Mouse (Mus musculus): ENCODE results near the gene Kcnq1. TPM values are rescaled to one million over a fixed set of nuclear protein-coding genes. Genes with fewer than 3 reads are reported as not detected.

Kcnq1 gene
- total and polyA plus RNA-seq, 3 experiments, result not detected

GRCm38 (mm10) chr7:143169371-143169770 is 63.2 kb downstream of the Kcnq1 start:
- H3K36me3 ChIP-seq (replicated peaks in 1 of 2; ENCODE audit: control insufficient read depth in 1 of 2, insufficient read depth in 1 of 2, low read length in 1 of 2), result no peaks in the 10 kb centered on the region
- no peak for DNase-seq (ENCODE audit: extremely low read depth)
- H3K4me1 ChIP-seq (ENCODE audit: control insufficient read depth in 1 of 2, insufficient read depth in 2 of 2), result peaks cover 11 to 14% of the 10 kb centered on the region in 2 experiments; a peak in 3 of 4 replicates
- no peak overlapping the region for H3K27ac ChIP-seq (ENCODE audit: insufficient read depth, low read depth)
- H3K27me3 ChIP-seq (replicated peaks), result peaks cover 82% of the 10 kb centered on the region
- H3K79me2 ChIP-seq (replicated peaks; ENCODE audit: control insufficient read depth, extremely low read depth, insufficient read depth, poor library complexity, severe bottlenecking), result no peaks in the 10 kb centered on the region
- no peaks in the 10 kb centered on the region for H3K9me3 ChIP-seq (replicated peaks; ENCODE audit: low read length)
- no peak overlapping the region for H3K4me2 ChIP-seq (ENCODE audit: insufficient read depth, low read depth, poor library complexity, severe bottlenecking)
- H3K4me3 ChIP-seq (replicated peaks in 1 of 3; ENCODE audit: low read depth in 2 of 3, low read length in 2 of 3, poor library complexity in 1 of 3), result no peak overlapping the region
- H3K9ac ChIP-seq (ENCODE audit: insufficient read depth, low read depth), result no peak overlapping the region
- dilution Hi-C loops (cut with MboI; ENCODE audit: extremely low pct_ligation_motif_present, extremely low pct_unique_long_range_greater_than_20kb, low sequenced_read_pairs) (no loop called here), in situ Hi-C loops (cut with MboI; ENCODE audit: low pct_ligation_motif_present, low pct_unique_long_range_greater_than_20kb, low sequenced_read_pairs) (no loop called here)
- TF ChIP-seq HCFC1 (IDR thresholded peaks at IDR 0.05; ENCODE audit: low read depth, low read length) (no peak), SIN3A (IDR thresholded peaks at IDR 0.05; ENCODE audit: low read length) (no peak), SMC3 (IDR thresholded peaks at IDR 0.05; ENCODE audit: low read depth, low read length) (no peak), NRF1 (IDR thresholded peaks at IDR 0.05; ENCODE audit: low read depth, low read length) (no peak), ZMIZ1 (IDR thresholded peaks at IDR 0.05; ENCODE audit: low read depth, low read length) (no peak), PAX5 (IDR thresholded peaks at IDR 0.05; ENCODE audit: low read length) (no peak), TCF12 (IDR thresholded peaks at IDR 0.05; ENCODE audit: low read depth, low read length) (no peak), IRF4 (IDR thresholded peaks at IDR 0.05; ENCODE audit: low read depth, low read length) (no peak), ZNF384 (IDR thresholded peaks at IDR 0.05; ENCODE audit: low read depth, low read length) (no peak), ZKSCAN1 (IDR thresholded peaks at IDR 0.05; ENCODE audit: borderline replicate concordance, low read depth, low read length) (no peak), USF1 (IDR thresholded peaks at IDR 0.05; ENCODE audit: low read depth, low read length) (no peak), ELF1 (IDR thresholded peaks at IDR 0.05; ENCODE audit: low read depth, low read length) (no peak), BHLHE40 (IDR thresholded peaks at IDR 0.05; ENCODE audit: low read depth, low read length) (no peak), RCOR1 (conservative IDR thresholded peaks at IDR 0.05; ENCODE audit: low read depth, low read length) (no peak), USF2 (conservative IDR thresholded peaks at IDR 0.05; ENCODE audit: low read depth, low read length) (no peak), UBTF (IDR thresholded peaks at IDR 0.05; ENCODE audit: low read depth, low read length) (no peak), MXI1 (IDR thresholded peaks at IDR 0.05; ENCODE audit: low read depth, low read length) (no peak)

GRCm38 (mm10) chr7:143172914-143173547 is 66.9 kb downstream of the Kcnq1 start:
- no peak overlapping the region for H3K27ac ChIP-seq (ENCODE audit: insufficient read depth, low read depth)
- TF ChIP-seq TBP (conservative IDR thresholded peaks at IDR 0.05; ENCODE audit: low read depth, low read length), result no peak
- no peak for TF ChIP-seq CHD2 (IDR thresholded peaks at IDR 0.05; ENCODE audit: low read length)
- TF ChIP-seq ZKSCAN1 (IDR thresholded peaks at IDR 0.05; ENCODE audit: borderline replicate concordance, low read depth, low read length), result no peak
- peak; percentile 41 for TF ChIP-seq IRF4 (IDR thresholded peaks at IDR 0.05; ENCODE audit: low read depth, low read length)
- TF ChIP-seq MEF2A (IDR thresholded peaks at IDR 0.05; ENCODE audit: borderline replicate concordance, low read depth, low read length), result no peak
- TF ChIP-seq MAFK (IDR thresholded peaks at IDR 0.05; ENCODE audit: insufficient replicate concordance, low read length), result peak; percentile 96
- no peak for TF ChIP-seq SIN3A (IDR thresholded peaks at IDR 0.05; ENCODE audit: low read length)
- TF ChIP-seq GABPA (IDR thresholded peaks at IDR 0.05; ENCODE audit: insufficient replicate concordance, low read depth, low read length), result no peak

More at GRCm38 (mm10) chr7:143172914-143173547, 66.9 kb downstream of the Kcnq1 start:
- in situ Hi-C loops (cut with MboI; ENCODE audit: low pct_ligation_motif_present, low pct_unique_long_range_greater_than_20kb, low sequenced_read_pairs), result no loop called here
- Histone ChIP-seq H3K9me3 (replicated peaks; ENCODE audit: low read length) (no peaks in the 10 kb centered on the region), H3K79me2 (replicated peaks; ENCODE audit: control insufficient read depth, extremely low read depth, insufficient read depth, poor library complexity, severe bottlenecking) (no peaks in the 10 kb centered on the region), H3K9ac (ENCODE audit: insufficient read depth, low read depth) (no peak overlapping the region), H3K4me2 (ENCODE audit: insufficient read depth, low read depth, poor library complexity, severe bottlenecking) (peak overlapping the region; percentile 45), H3K4me1 (ENCODE audit: control insufficient read depth in 1 of 2, insufficient read depth in 2 of 2) (peaks cover 11 to 14% of the 10 kb centered on the region in 2 experiments; a peak in 3 of 4 replicates), H3K27me3 (replicated peaks) (peaks cover 74% of the 10 kb centered on the region), H3K36me3 (replicated peaks in 1 of 2; ENCODE audit: control insufficient read depth in 1 of 2, insufficient read depth in 1 of 2, low read length in 1 of 2) (no peaks in the 10 kb centered on the region), H3K4me3 (replicated peaks in 1 of 3; ENCODE audit: low read depth in 2 of 3, low read length in 2 of 3, poor library complexity in 1 of 3) (no peak overlapping the region)
- peak; percentile 20 for DNase-seq (ENCODE audit: extremely low read depth)
- dilution Hi-C loops (cut with MboI; ENCODE audit: extremely low pct_ligation_motif_present, extremely low pct_unique_long_range_greater_than_20kb, low sequenced_read_pairs), result no loop called here
